Mouse (Mus musculus): ENCODE measurements around the gene Fkbp7. TPM values are rescaled to one million over a fixed set of nuclear protein-coding genes. Genes with fewer than 3 reads are reported as not detected.
A peak's percentile ranks its signal among the peaks of the same experiment; 100 is the strongest.
"Not testable (repeated sequence)": the region's sequence is repeated elsewhere in the genome, so short reads cannot be mapped to it uniquely, and the experiment has no call there.

The Fkbp7 gene
- total RNA-seq, 2 experiments from 2014 or later, result 4.9 to 6.0 TPM

DNA sequence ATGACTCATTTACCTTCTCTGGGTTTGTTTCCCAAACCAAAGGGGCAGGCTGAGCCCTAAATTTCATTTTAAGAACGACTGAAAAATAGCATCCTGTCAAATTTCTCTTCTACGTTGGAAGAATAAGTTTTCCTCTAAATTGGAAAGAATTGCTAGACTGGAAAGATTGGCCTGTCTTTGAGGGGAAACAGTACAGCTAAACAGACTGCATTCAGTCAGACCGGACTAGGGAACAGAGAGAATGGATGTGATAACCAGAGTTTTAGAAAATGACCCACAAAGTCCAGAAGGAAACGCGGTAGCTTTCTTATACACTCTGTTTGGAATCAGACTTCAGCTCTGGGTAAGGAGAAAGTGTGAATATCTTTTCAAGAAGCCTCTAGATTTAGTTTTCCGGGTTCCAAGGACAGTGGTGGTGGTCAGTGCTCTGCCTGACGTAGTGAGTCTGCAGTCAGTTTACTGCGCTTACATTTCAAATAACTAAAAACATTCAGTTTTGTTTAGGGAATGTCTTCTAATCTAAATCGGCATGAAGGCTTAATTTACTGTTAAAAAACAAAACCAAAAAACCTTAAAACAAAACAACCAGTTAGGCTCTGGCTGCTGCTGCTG is 676 bp downstream of the Fkbp7 start:
- intact Hi-C loops (cut with DNase I), result no loop called here
- no peak for DNase-seq (ENCODE audit: extremely low spot score in 1 of 2, low spot score in 2 of 2)

DNA sequence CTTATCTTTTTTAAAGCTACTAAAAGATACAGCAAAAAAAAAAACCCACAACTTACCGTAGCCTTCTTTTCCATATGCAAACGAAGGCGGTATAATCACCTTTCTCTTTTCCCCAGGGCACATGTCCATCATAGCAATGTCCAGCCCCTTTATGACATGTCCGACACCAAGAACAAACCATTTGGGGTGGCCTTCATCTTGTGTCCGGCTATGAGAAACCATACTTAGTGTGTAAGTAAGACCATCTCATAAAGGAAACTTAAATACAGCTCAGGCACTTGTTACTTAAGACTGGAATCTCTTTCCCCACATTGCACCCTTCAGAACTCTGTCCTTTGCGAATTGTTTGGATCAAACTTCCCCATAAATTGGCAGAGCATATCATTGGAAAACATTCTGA is 1.3 kb downstream of the Fkbp7 start:
- no peak for DNase-seq (ENCODE audit: extremely low spot score in 1 of 2, low spot score in 2 of 2)
- intact Hi-C loops (cut with DNase I), result no loop called here

DNA sequence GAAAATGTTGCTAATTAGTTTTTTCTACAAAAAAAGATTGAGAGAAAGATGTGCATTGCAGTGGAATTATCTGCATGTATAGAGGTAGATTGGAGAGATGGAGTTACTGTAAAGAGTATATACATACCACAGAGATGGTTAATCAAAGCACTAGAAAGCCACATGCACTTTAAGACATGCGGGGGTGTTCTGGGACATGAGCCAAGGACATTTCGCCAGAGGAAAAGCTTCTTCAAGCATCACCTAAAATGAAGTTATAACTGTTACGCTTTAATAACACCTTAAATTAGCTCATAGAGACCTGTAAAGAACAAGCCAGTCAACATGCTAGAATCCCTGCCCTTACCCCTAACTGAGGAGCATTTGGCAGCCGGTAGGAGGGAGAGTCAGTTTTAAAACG is 5.7 kb downstream of the Fkbp7 start:
- no peak for DNase-seq (ENCODE audit: extremely low spot score in 1 of 2, low spot score in 2 of 2)
- intact Hi-C loops (cut with DNase I), result no loop called here

DNA sequence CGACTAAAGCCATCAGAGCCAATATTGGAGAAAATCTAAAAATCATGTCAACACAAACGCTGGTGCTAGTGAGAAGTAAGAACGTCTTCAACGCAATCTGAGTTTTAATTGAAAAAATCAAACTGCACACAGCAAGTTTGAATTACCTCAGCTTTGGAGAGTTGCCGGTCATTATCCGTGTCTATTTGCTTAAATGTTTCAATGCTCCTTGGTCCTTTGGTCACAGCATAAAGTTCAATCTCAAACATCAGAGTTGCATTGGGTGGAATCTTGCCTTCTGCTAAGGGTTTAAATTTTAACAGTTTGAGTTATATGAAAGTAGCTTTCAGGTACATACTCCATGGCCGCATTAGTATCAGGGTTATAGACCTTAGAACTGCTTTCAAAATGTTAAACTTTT is 7.4 kb downstream of the Fkbp7 start:
- no peak for DNase-seq (ENCODE audit: extremely low spot score in 1 of 2, low spot score in 2 of 2)
- intact Hi-C loops (cut with DNase I), result no loop called here

DNA sequence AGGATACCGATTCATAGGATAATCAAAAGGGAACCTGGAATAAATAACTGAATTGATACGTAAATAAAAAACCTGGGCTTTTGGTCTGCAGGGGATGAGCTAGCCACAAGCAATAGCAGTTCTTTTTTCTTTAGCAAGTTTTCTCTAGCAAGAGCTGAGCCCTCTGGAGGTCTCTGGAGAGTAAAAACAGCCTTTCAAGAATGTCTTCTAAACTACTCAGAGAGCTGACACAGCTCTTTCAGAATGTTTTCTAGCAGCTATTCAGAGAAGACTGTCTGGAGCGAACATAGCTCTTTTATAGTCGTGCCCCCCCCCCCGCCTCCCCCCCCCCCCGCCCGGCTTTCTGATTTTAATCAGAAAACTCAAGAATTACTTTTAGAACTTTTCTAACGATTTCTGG is 13.5 kb downstream of the Fkbp7 start:
- intact Hi-C loops (cut with DNase I), result no loop called here
- no peak for DNase-seq (ENCODE audit: extremely low spot score in 1 of 2, low spot score in 2 of 2)

DNA sequence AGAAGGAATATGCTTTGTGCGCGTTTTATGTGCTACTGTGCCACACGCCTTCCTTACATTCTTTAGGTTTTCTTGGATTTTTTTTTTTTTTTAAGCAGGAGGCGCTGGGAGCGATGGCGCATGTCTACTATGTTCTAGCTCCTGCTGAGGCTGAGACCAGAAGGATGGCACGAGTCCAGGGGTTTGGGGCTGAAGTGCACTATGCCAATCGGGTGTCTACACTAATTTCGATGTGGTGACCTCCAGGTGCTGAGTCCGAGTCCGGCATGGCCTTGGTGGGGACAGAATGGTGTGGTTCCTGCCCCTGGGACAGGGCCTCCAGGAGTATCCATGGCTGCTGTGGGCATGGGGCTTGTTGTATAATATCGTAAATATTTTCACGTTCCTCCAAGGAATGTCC is 14.4 kb downstream of the Fkbp7 start:
- peak in 1 of 2 experiments; percentile 30 for DNase-seq (ENCODE audit: extremely low spot score in 1 of 2, low spot score in 2 of 2)
- intact Hi-C loops (cut with DNase I), result no loop called here

DNA sequence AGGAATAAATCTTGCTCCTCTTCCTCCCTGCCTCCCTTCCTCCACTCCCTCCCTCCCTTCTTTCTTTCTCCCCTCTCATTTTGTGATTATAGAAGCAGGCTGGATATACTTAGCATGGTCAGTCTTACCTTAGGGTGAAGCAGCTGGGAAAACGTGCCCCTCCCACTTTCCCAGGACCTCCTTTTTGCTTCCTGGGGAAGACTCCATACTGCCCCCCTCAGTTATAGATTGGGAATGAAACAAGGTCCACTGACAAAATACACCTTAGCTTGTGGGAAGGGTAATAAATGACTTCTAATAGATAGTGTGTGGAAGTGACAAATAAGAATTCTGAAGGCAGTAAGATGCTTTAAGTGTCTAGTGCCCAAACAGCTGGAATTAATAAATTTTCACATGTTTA is 16.9 kb downstream of the Fkbp7 start:
- DNase-seq (ENCODE audit: extremely low spot score in 1 of 2, low spot score in 2 of 2), result no peak
- intact Hi-C loops (cut with DNase I), result no loop called here

DNA sequence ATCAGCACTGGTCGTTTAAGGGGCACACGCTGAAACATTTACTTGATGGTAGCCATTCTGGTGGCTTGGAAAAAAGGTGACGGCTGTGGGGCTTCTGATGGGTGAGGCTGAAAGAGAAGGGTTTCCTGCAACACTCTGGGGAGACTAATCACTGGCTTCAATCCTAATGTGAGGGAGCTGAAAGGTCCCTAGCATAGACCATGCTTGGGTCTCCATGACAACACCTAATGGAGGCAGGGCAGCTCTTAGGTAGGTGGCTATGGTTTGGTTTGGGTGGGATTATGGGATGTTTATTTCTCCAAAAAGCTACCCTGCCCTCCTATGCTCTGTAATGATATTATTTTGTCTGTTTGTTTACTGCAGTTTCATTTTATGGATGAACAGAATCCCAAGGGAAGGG is 17.5 kb downstream of the Fkbp7 start:
- DNase-seq (ENCODE audit: extremely low spot score in 1 of 2, low spot score in 2 of 2), result no peak
- intact Hi-C loops (cut with DNase I), result no loop called here

DNA sequence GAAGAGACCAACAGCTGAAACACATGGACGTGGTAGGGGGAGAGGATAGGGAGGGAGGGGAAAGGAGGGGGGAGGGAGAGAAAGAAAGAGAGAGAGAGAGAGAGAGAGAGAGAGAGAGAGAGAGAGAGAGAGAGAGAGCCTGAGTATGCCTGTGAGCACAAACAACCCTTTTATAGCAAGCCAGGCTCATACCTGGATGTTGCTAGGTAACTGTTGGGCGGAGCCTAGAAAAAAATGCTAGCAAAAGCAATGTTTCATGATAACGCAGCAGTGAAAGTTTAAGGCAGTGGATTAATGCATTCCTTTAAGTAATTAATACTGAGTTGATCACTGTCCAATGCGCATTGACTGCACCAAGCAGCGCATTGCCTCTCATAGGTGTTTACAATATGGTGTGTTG is 18.3 kb downstream of the Fkbp7 start:
- no peak for DNase-seq (ENCODE audit: extremely low spot score in 1 of 2, low spot score in 2 of 2)
- intact Hi-C loops (cut with DNase I), result no loop called here

DNA sequence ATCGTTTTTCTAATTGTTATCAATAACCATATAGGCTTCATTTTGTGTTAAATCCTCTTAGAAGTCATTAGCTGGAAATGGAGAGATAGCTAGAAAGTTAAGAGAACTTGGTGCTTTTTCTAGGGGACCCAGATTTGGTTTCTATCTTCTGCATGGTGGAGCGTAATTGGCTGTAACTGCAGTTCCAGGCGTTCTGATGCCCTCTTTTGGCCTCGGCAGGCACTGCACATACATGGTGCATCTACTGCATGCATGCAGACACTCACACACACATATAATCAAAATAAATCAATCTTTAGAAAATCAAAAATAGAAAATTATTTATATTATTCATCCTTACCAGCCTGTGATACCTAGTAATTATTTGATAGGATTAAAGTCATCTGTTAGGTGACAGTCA is 19.8 kb downstream of the Fkbp7 start:
- intact Hi-C loops (cut with DNase I), result no loop called here
- no peak for DNase-seq (ENCODE audit: extremely low spot score in 1 of 2, low spot score in 2 of 2)

DNA sequence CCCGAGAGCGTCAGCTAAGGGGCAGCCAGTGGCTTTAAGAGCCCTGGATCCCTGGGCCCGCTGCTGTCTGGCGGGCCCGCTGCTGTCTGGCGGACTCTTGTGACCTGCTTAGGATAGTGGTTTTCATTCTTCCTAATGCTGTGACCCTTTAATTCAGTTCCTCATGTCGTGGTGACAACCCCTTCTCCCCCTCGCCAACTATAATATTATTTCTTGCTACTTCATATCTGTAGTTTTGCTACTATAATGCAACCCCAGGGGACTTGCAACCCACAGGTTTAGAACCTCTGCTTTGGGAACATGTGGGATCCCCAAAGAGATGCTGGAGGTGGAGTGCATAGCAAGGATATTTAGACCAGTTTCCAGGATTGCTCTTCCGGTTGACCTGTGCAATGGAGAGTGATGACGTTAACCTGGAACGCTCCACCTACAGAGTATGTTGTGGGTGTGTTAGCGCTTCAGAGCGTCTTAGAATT is 24.2 kb downstream of the Fkbp7 start:
- intact Hi-C loops (cut with DNase I), result no loop called here
- peak in 1 of 2 experiments; percentile 26 for DNase-seq (ENCODE audit: extremely low spot score in 1 of 2, low spot score in 2 of 2)

DNA sequence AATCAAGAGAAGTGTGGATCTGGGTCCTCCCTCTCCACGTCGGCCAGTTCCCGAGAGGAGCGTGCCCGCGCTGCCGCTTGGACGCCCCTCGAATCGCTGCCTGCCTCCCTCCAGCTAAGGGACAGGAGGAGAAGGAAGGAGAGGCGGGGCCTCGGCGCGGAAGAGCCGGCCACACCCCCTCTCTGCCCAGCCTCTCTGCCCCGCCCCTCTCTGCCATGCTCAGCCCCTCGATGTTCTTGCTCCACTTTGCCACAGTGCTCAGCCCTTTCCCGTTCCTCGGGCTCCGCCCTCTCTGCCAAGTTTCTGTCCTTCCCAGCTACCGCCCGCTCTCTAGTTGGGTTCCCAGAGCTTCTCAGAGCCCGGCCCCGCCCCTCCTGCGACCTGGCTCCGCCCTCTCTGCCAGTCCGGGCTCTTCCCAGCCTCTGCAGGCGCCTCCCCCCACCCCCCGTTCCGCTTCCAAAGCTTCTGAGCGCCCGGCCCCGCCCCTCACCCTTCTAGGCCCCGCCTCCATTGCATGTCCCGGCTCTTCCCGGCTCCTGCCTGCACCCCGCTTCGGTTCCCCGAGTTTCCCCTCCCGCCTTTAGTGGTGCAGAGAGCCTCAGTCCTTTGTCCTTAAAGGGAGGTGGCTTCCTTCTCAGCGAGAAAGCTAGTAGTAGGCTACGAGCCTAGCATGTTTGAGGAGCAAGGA is 24.9 kb downstream of the Fkbp7 start, which contains the start of the genes Prkra and Pjvk:
TSS of gene Prkra (minus strand) at position 133 of the 688 bp plus-strand sequence.
TSS of gene Pjvk (plus strand) at position 594 of the 688 bp plus-strand sequence.
- intact Hi-C loops (cut with DNase I), result no loop called here

DNA sequence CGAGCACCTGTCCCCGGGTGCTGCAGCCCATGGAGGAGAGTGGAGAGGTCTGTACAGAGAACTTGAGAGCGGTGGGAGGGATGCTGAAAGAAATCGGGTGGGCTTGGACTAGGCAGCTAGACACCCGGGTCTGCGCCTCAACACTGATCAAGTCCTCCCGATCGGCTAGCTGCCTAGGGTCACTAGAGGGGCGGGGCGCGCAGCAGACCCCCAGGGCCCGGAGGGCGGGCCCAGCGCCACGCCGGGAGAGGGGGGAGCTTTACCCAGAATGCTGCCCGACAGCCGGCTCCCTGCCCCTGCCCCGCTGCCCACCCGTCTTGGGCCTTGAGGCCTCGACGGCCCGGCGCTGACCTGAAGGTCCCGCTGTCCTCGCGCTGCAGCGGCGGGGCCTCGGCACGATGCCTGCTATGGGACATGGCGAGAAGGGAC is 25.5 kb downstream of the Fkbp7 start:
- intact Hi-C loops (cut with DNase I), result no loop called here
- peak in 1 of 2 experiments; percentile 77 for DNase-seq (ENCODE audit: extremely low spot score in 1 of 2, low spot score in 2 of 2)

More for the DNA sequence above, 24.9 kb downstream of the Fkbp7 start, which contains the start of the genes Prkra and Pjvk:
- peak; percentile 95 to 98 for DNase-seq (ENCODE audit: extremely low spot score in 1 of 2, low spot score in 2 of 2)

DNA sequence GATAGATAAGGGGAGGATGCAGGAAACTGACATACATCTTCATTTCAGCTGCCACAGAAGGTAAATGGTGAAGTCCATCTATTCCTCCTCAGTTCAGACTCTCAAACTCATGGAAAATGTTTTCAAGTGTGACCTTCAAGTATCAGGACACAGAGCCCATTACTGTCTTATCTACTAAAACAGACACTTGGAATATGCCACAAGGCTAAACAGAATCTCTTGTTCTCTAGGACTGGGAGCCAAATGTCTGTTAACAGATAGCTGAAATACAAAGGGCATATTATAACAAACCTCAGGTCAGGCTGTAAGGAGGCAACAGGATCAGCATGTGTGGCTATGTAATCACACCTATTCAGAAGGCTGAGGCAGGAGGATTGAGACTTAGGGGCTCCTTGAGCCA is 29.1 kb downstream of the Fkbp7 start:
- intact Hi-C loops (cut with DNase I), result no loop called here

DNA sequence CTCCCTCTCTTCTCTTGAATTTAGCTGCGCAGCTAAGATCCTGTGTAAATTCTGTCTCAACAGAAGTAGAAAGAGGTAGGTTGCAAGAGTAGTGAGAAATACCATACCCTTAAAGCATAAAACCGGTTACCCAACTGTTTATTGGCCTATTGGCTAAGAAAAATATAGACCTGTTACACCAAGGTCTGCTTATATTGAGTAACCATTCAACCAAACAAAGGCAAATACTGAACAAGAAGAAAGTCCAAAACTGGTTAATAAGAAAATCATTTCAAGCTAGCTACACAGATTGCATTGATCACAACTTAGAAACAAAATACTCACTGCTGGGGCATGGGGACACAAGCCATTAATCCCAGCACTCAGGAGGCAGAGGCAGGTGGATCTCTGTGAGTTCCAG is 33.3 kb downstream of the Fkbp7 start:
- intact Hi-C loops (cut with DNase I), result no loop called here

More for the DNA sequence above, 29.1 kb downstream of the Fkbp7 start:
- DNase-seq (ENCODE audit: extremely low spot score in 1 of 2, low spot score in 2 of 2), result no peak

DNA sequence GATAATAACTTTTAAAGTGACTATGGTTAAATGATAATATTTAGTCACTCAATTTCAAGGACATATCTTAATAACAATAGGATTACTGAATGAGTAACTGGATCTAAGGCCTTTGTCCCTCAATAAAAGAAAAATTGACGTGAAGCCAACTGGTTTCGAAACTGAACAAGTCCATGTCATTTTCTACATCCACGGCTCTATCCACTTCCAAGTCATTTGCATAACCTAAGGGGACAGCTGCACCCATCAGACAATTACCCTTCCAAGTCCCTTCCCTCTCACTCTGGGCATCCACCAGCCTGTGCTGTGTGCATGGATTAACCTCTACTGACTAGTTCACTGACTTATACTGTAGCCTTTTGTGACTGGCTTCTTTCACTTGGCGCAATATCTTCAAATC is 41.3 kb downstream of the Fkbp7 start:
- no peak for DNase-seq (ENCODE audit: extremely low spot score in 1 of 2, low spot score in 2 of 2)
- intact Hi-C loops (cut with DNase I), result no loop called here

More for the DNA sequence above, 33.3 kb downstream of the Fkbp7 start:
- DNase-seq (ENCODE audit: extremely low spot score in 1 of 2, low spot score in 2 of 2), result no peak

DNA sequence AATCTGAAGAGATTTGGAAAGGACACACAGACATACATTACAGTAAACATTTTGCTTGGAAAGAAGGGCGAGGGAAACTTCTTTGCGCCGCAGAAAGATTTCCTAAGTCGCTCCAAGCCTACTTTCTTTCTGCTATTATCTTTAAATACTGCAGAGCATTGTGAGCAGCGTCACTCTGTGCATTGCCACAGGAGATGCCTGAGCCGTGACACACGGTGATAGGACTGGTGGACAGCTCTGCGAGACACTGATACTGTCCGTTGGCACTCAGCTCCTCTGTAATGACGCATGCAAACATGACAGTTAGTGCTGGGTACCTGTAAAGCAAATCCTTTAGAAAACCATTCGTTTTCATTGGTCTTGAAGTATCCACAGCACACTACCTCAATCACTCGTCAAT is 42.6 kb downstream of the Fkbp7 start:
- intact Hi-C loops (cut with DNase I), result no loop called here
- no peak for DNase-seq (ENCODE audit: extremely low spot score in 1 of 2, low spot score in 2 of 2)

DNA sequence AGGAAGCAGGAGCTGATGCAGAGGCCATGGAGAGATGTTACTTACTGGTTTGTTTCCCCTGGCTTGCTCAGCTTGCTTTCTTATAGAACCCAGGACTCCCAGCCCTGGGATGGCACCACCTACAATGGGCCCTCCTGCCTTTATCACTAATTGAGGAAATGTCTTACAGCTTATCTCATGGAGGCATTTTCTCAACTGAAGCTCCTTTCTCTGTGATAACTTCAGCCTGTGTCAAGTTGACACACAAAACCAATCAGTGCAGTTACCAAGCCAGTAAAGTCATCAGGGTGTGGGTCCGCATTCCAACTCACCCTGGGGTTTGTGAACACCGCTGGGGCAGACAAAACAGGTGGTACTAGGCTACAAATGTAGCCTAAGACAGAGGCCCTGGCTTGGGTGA is 50.6 kb downstream of the Fkbp7 start:
- intact Hi-C loops (cut with DNase I); DNase-seq (ENCODE audit: extremely low spot score in 1 of 2, low spot score in 2 of 2): not testable (repeated sequence)

DNA sequence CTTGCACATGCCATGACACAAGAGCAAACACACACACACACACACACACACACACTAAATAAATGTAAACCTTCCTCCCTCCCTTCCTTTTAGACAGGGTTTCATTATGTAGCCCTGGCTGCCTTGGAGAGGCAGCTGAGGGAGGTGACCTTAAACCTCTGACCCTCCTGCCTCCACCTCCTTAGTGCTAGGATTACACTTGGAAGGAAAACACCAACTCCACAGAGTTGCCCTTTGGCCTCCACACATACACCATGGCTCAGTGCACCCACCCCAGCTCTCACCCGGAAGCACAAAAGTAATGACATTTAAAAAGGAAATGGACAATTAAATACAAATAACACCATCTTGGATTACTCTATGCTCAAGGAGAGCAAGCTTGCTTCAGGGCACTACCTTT is 51.2 kb downstream of the Fkbp7 start:
- intact Hi-C loops (cut with DNase I), result no loop called here
- DNase-seq (ENCODE audit: extremely low spot score in 1 of 2, low spot score in 2 of 2), result no peak

DNA sequence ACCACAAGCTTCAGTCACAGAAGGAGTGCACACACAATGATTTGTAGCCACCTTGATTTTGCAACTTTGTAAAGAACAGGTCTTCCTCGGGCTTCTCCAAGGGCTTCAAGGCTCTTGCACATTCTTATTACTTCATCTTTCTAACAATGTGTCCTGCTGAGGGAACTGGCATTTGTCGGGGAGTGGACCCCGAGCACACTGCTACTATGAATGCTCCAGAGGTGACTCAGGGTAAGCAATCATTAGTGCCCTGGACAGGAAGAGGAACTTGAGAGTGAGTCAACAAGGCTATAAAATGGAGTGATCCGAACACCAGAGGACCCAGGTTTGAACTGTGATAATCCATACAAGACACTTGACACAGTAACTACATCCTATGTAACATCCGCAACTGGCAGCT is 52.7 kb downstream of the Fkbp7 start:
- intact Hi-C loops (cut with DNase I), result no loop called here
- DNase-seq (ENCODE audit: extremely low spot score in 1 of 2, low spot score in 2 of 2), result no peak

Measured in left cerebral cortex, postnatal 10 days (tissue).